Mouse (Mus musculus) megakaryocyte, embryonic 14.5 days (primary cell): Measurements from ENCODE around the gene Arl3.

Source experiments
- FLI1 ChIP-seq: IDR thresholded peaks from 2 replicates; pipeline ENCODE4 v1.6.1; 2012; ENCODE audit warnings: low read length, inconsistent platforms, mixed read lengths
- GATA1 ChIP-seq: IDR thresholded peaks from 3 replicates; pipeline ENCODE4 v1.6.1; 2012; ENCODE audit warnings: mixed read lengths, low read length, inconsistent platforms, borderline replicate concordance

GRCm38 (mm10) chr19:46621236-46622183, 48.5 kb upstream of the Arl3 start:
- TF ChIP-seq GATA1 (no peak), FLI1 (no peak)
